Mouse (Mus musculus) forebrain, embryonic 16.5 days (tissue): ENCODE measurements around the gene Mxra7. TPM values are rescaled to one million over a fixed set of nuclear protein-coding genes. Genes with fewer than 3 reads are reported as not detected.

Experiments used
- ATAC-seq: fragments of 200-750 bp; cut with Nextera tagmentation; 2 replicates; pipeline ENCODE4 v1.8.0; 2017; ENCODE audit warnings: mild to moderate bottlenecking, moderate library complexity
- H3K27ac ChIP-seq: fragments of 300-500 bp; sonication (generic); 2 replicates; pipeline ENCODE4 v1.5.1; 2014; ENCODE audit warnings: low read length, control low read depth
- H3K27me3 ChIP-seq: fragments of 300-500 bp; sonication (generic); replicated peaks from 2 replicates; pipeline ENCODE4 v1.6.1; 2014; ENCODE audit warnings: low read length; ENCODE audit not compliant: control insufficient read depth, insufficient read depth
- H3K36me3 ChIP-seq: fragments of 300-500 bp; sonication (generic); 2 replicates; pipeline ENCODE4 v1.6.1; 2014; ENCODE audit not compliant: control insufficient read depth, insufficient read depth
- H3K4me1 ChIP-seq: fragments of 300-500 bp; sonication (generic); replicated peaks from 2 replicates; pipeline ENCODE4 v1.6.1; 2014; ENCODE audit warnings: low read length; ENCODE audit not compliant: control insufficient read depth, insufficient read depth
- H3K4me2 ChIP-seq: fragments of 300-500 bp; sonication (generic); 2 replicates; pipeline ENCODE4 v1.6.1; 2014; ENCODE audit warnings: mild to moderate bottlenecking, low read length, control low read depth
- H3K4me3 ChIP-seq: fragments of 300-500 bp; sonication (generic); replicated peaks from 2 replicates; pipeline ENCODE4 v1.5.1; 2014; ENCODE audit warnings: mild to moderate bottlenecking, low read length, control low read depth
- H3K9ac ChIP-seq: fragments of 300-500 bp; sonication (generic); replicated peaks from 2 replicates; pipeline ENCODE4 v1.6.1; 2014; ENCODE audit warnings: low read depth, low read length, control low read depth
- H3K9me3 ChIP-seq: fragments of 300-500 bp; sonication (generic); 2 replicates; pipeline ENCODE4 v1.6.1; 2016; ENCODE audit warnings: low read length; ENCODE audit not compliant: control insufficient read depth
- WGBS: fragments of 180-500 bp; shearing (Covaris S2); extraction: QIAGEN DNeasy Blood & Tissue Kit; methylation state at CpG from one replicate; pipeline ENCODE4 v1.1.7; 2014; 5-methylcytosine and 5-hydroxymethylcytosine counted together
- polyA plus RNA-seq: library from polyadenylated mRNA; unstranded; fragments of >200 nt; fragmentation: Nextera tagmentation; extraction: Ambion mirVana; gene quantifications from 2 replicates; pipeline ENCODE4 v1.2.1, GENCODE M21; 2015

Mxra7 gene
- 6.3 and 7.8 TPM in 2 replicates for polyA plus RNA-seq

DNA sequence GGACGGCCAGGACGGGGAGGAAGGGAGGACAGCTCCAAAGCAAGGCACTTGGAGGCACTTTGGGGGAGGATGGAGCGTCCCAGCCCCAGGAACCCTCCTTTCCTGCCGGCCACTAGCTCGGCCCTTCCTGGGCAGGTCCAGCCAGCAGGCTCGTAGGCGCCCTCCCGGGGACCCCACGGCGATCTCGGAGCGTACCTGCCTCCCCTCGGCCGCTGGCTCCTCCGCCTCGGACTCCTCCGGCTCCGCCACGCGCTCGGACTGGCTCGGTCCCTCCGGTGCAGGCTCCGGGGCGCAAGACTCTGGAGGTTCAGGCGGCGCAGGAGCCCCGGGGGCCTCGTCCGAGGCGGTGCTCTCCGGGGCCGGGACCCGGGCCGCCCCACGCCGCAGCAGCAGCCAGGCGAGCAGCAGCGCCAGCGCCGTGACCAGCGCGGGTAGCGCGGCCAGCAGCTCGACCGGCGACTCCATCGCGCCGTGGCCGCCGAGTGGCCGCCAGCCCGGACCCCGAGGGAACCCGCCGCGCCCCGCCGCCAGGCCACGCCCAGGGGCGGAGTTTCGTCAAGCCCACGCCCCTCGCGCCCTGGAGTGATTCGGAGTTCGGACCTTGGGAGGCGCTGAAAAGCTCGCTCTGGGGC is at the start of gene Mxra7:
Gene Mxra7, minus strand, starts transcription at position 513 of the 632 bp plus-strand sequence.
- Histone ChIP-seq H3K9ac (peak within 1 kb of the TSS; percentile 54), H3K4me2 (peak within 1 kb of the TSS; percentile 76), H3K27me3 (no peaks in the 10 kb centered on the region), H3K36me3 (no peaks in the 10 kb centered on the region), H3K27ac (no peak within 1 kb of the TSS), H3K9me3 (no peaks in the 10 kb centered on the region), H3K4me1 (peaks cover 20% of the 10 kb centered on the region), H3K4me3 (peak within 1 kb of the TSS; percentile 53)
- ATAC-seq = peak; percentile 53
- 1% methylated on average over 51 of the region's 71 CpGs for WGBS

- Histone ChIP-seq H3K9me3 (no peaks in the 10 kb centered on the region), H3K27ac (no peak overlapping the region), H3K4me3 (no peak overlapping the region), H3K27me3 (no peaks in the 10 kb centered on the region), H3K4me1 (no peaks in the 10 kb centered on the region), H3K4me2 (no peak overlapping the region), H3K36me3 (peaks cover 19% of the 10 kb centered on the region), H3K9ac (no peak overlapping the region)
- no peak for ATAC-seq
- 81% methylated on average over 20 of the region's 20 CpGs for WGBS
Measured at GRCm38 (mm10) chr11:116873987-116874386, 46.1 kb upstream of the Mxra7 start.

GRCm38 (mm10) chr11:116871538-116871937 is 43.7 kb upstream of the Mxra7 start:
- 90% methylated on average over 9 of the region's 9 CpGs for WGBS
- ATAC-seq = no peak
- Histone ChIP-seq H3K4me2 (no peak overlapping the region), H3K9me3 (no peaks in the 10 kb centered on the region), H3K36me3 (peaks cover 20% of the 10 kb centered on the region), H3K4me1 (no peaks in the 10 kb centered on the region), H3K27me3 (no peaks in the 10 kb centered on the region), H3K27ac (no peak overlapping the region), H3K9ac (no peak overlapping the region), H3K4me3 (no peak overlapping the region)

DNA sequence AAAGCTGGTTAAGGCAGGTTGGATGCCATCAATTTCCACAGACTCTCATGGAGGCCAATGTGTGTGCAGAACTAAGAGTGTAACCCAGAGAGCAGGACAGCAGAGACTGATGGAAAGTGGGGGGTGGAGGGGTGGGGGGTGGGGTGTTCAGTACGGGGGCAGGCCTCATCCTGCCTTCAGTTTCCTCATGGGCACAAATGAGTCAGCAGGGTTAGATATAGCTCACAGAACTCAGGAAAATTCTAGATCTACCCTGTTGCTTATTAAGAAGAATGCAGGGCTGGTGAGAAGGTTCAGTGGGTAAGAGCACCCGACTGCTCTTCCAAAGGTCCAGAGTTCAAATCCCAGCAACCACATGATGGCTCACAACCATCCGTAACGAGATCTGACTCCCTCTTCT is 41.8 kb upstream of the Mxra7 start:
- whole genome bisulfite sequencing = 93% methylated on average over 4 of the region's 4 CpGs
- H3K9ac ChIP-seq = no peak overlapping the region
- no peak overlapping the region for H3K27ac ChIP-seq
- H3K4me3 ChIP-seq = no peak overlapping the region
- H3K9me3 ChIP-seq = no peaks in the 10 kb centered on the region
- no peak overlapping the region for H3K4me2 ChIP-seq
- H3K4me1 ChIP-seq = no peaks in the 10 kb centered on the region
- peaks cover 28% of the 10 kb centered on the region for H3K36me3 ChIP-seq
- H3K27me3 ChIP-seq = no peaks in the 10 kb centered on the region
- ATAC-seq = no peak

DNA sequence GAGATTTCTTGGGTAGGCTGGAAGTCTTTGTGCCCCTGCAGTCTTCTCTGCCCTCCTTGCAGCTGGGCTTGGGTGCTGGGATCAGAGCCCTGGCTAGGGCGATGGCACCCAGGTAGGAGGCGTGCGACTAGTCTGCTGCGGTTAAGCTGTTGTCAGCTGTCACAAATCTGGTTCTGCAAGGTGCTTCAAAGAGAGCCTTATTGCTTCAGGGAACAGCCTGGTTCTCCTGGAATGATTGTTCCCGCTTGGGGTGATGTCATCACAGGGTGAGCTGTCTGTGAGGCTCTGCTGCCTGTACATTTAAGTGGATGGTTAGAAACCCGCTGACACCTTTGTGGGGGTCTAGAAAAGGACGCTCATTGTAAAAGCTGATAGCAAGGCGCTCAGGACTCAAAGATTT is 41.4 kb upstream of the Mxra7 start:
- 91% methylated on average over 8 of the region's 8 CpGs for WGBS
- Histone ChIP-seq H3K36me3 (peaks cover 26% of the 10 kb centered on the region), H3K4me2 (no peak overlapping the region)

GRCm38 (mm10) chr11:116868129-116868528 is 40.3 kb upstream of the Mxra7 start:
- ATAC-seq = no peak
- 81% methylated on average over 3 of the region's 3 CpGs for WGBS
- H3K27me3 ChIP-seq = no peaks in the 10 kb centered on the region
- no peaks in the 10 kb centered on the region for H3K9me3 ChIP-seq
- no peak overlapping the region for H3K27ac ChIP-seq
- H3K4me2 ChIP-seq = no peak overlapping the region
- H3K4me1 ChIP-seq = no peaks in the 10 kb centered on the region
- no peak overlapping the region for H3K4me3 ChIP-seq
- H3K9ac ChIP-seq = no peak overlapping the region
- peaks cover 21% of the 10 kb centered on the region for H3K36me3 ChIP-seq

More for the DNA sequence above, 41.4 kb upstream of the Mxra7 start:
- Histone ChIP-seq H3K4me1 (no peaks in the 10 kb centered on the region), H3K9ac (no peak overlapping the region), H3K4me3 (no peak overlapping the region), H3K9me3 (no peaks in the 10 kb centered on the region), H3K27ac (no peak overlapping the region), H3K27me3 (no peaks in the 10 kb centered on the region)
- ATAC-seq = no peak

DNA sequence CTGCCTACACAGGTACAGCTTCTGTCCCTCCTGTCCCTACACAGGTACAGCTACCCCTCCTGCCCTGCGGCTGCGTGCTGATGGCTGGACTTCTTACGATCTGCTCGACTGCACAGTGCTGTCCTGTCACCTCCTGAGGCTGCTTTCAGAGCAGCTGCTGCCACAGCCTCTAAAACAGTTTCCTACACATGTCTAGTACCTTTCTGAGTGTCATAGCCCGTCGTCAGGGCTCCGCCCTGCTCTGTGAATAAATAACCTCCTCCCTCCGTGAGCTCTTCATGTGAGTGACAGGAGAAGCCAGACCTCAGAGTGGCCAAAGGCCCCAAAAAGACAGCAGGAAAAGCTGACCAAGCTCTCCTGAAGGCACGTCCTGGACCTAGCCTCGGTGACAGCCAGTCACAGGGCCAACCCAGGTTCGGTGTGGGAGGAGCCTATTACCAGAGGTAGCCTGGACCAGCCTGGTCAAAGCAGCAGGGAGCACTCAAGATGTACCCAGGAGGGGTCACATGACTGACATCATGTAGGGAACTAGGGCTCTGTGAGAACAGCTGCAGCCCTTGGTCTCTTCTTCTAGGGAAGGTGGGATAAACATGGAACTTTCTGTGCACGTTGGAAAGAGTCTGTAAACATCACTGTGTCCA is 38.2 kb upstream of the Mxra7 start:
- no peak for ATAC-seq
- no peak overlapping the region for H3K4me3 ChIP-seq

DNA sequence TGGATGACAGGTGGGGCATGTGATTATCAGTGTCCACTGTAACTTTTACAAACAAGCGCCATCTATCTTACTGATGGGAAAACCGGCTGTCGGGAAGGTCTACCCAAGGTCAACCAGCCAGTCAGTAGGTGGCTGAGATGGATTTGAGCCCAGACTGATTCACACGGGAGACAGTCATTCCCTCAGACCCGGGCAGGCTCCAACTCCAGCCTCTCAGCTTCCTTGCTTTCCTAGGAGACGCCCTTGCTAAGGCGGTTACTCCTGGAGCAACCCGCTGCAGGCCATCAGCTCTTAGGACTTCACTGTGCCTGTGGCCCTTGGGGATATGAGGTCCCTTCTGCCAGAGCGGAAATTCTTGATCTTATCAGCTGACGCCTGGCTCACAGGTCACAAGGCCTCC is 36.6 kb upstream of the Mxra7 start:
- 91% methylated on average over 10 of the region's 10 CpGs for WGBS
- no peaks in the 10 kb centered on the region for H3K27me3 ChIP-seq
- H3K9me3 ChIP-seq = no peaks in the 10 kb centered on the region
- H3K4me2 ChIP-seq = no peak overlapping the region
- H3K4me1 ChIP-seq = no peaks in the 10 kb centered on the region
- no peak overlapping the region for H3K27ac ChIP-seq
- no peak overlapping the region for H3K9ac ChIP-seq
- no peak overlapping the region for H3K4me3 ChIP-seq
- no peak for ATAC-seq
- H3K36me3 ChIP-seq = peaks cover 34% of the 10 kb centered on the region

More for the DNA sequence above, 38.2 kb upstream of the Mxra7 start:
- Histone ChIP-seq H3K36me3 (peaks cover 29% of the 10 kb centered on the region), H3K4me1 (no peaks in the 10 kb centered on the region), H3K4me2 (no peak overlapping the region), H3K27ac (no peak overlapping the region), H3K9ac (no peak overlapping the region), H3K9me3 (no peaks in the 10 kb centered on the region), H3K27me3 (no peaks in the 10 kb centered on the region)
- 86% methylated on average over 12 of the region's 12 CpGs for WGBS

- 87% methylated on average over 12 of the region's 12 CpGs for WGBS
- Histone ChIP-seq H3K4me3 (no peak overlapping the region), H3K4me1 (peaks cover 14% of the 10 kb centered on the region)
Measured at GRCm38 (mm10) chr11:116857183-116857850, 29.5 kb upstream of the Mxra7 start.

More at GRCm38 (mm10) chr11:116857183-116857850, 29.5 kb upstream of the Mxra7 start:
- H3K4me2 ChIP-seq = no peak overlapping the region
- peaks cover 20% of the 10 kb centered on the region for H3K36me3 ChIP-seq
- no peaks in the 10 kb centered on the region for H3K9me3 ChIP-seq
- H3K27me3 ChIP-seq = no peaks in the 10 kb centered on the region
- ATAC-seq = no peak
- H3K27ac ChIP-seq = no peak overlapping the region
- no peak overlapping the region for H3K9ac ChIP-seq
